Mouse (Mus musculus) midbrain, embryonic 11.5 days (tissue): Measurements from ENCODE around the gene Dnajb3. TPM values are rescaled to one million over a fixed set of nuclear protein-coding genes. Genes with fewer than 3 reads are reported as not detected.
"Not testable (repeated sequence)": the region's sequence is repeated elsewhere in the genome, so short reads cannot be mapped to it uniquely, and the experiment has no call there.

ENCODE experiments used
- ATAC-seq: fragments of 200-750 bp; cut with Nextera tagmentation; 2 replicates; pipeline ENCODE4 v1.8.0; 2017; ENCODE audit warnings: moderate TSS enrichment, moderate library complexity; ENCODE audit not compliant: low FRiP score
- DNase-seq: peaks from one replicate; pipeline ENCODE4 v3.0.0; 2015; ENCODE audit warnings: low spot score; ENCODE audit errors: missing footprints
- H3K27ac ChIP-seq: fragments of 300-500 bp; sonication (generic); 2 replicates; pipeline ENCODE4 v1.5.1; 2014; ENCODE audit warnings: low read depth, low read length
- H3K27me3 ChIP-seq: fragments of 300-500 bp; sonication (generic); 2 replicates; pipeline ENCODE4 v1.6.1; 2014; ENCODE audit warnings: mild to moderate bottlenecking, low read length, moderate library complexity, mixed read lengths; ENCODE audit not compliant: control insufficient read depth, insufficient read depth
- H3K36me3 ChIP-seq: fragments of 300-500 bp; sonication (generic); 2 replicates; pipeline ENCODE4 v1.6.1; 2014; ENCODE audit warnings: mild to moderate bottlenecking, low read length, moderate library complexity, mixed read lengths; ENCODE audit not compliant: control insufficient read depth, insufficient read depth
- H3K4me1 ChIP-seq: fragments of 300-500 bp; sonication (generic); 2 replicates; pipeline ENCODE4 v1.6.1; 2014; ENCODE audit warnings: low read length; ENCODE audit not compliant: control insufficient read depth, insufficient read depth
- H3K4me2 ChIP-seq: fragments of 300-500 bp; sonication (generic); 2 replicates; pipeline ENCODE4 v1.6.1; 2014; ENCODE audit warnings: mild to moderate bottlenecking, moderate library complexity
- H3K4me3 ChIP-seq: fragments of 300-500 bp; sonication (generic); 2 replicates; pipeline ENCODE4 v1.5.1; 2014; ENCODE audit warnings: low read depth, low read length
- H3K9ac ChIP-seq: fragments of 300-500 bp; sonication (generic); 2 replicates; pipeline ENCODE4 v1.6.1; 2014; ENCODE audit warnings: low read length
- H3K9me3 ChIP-seq: fragments of 300-500 bp; sonication (generic); 2 replicates; pipeline ENCODE4 v1.6.1; 2016; ENCODE audit warnings: low read length; ENCODE audit not compliant: control insufficient read depth
- WGBS: fragments of 180-500 bp; shearing (Covaris S2); extraction: QIAGEN DNeasy Blood & Tissue Kit; methylation state at CpG from one replicate; pipeline ENCODE4 v1.1.7; 2014; 5-methylcytosine and 5-hydroxymethylcytosine counted together
- polyA plus RNA-seq: library from polyadenylated mRNA; unstranded; fragments of >200 nt; fragmentation: Nextera tagmentation; extraction: Ambion mirVana; gene quantifications from 2 replicates; pipeline ENCODE4 v1.2.1, GENCODE M21; 2014

Dnajb3 gene
- polyA plus RNA-seq, 1 experiment from 2014 or later, result 13.4 TPM

- Histone ChIP-seq H3K27ac (no peak overlapping the region), H3K4me2 (no peak overlapping the region), H3K9ac (no peak overlapping the region), H3K27me3 (no peaks in the 10 kb centered on the region), H3K36me3 (no peaks in the 10 kb centered on the region), H3K4me3 (no peak overlapping the region), H3K9me3 (no peaks in the 10 kb centered on the region), H3K4me1 (no peaks in the 10 kb centered on the region)
- 97% methylated on average over 1 of the region's 1 CpGs for WGBS
- ATAC-seq (no peak), DNase-seq (no peak)
Observed at GRCm38 (mm10) chr1:88195687-88196086, 9.9 kb downstream of the Dnajb3 start.

- Histone ChIP-seq H3K27me3 (no peaks in the 10 kb centered on the region), H3K4me2 (no peak overlapping the region), H3K4me1 (no peaks in the 10 kb centered on the region), H3K9ac (no peak overlapping the region), H3K4me3 (no peak overlapping the region), H3K27ac (no peak overlapping the region), H3K9me3 (no peaks in the 10 kb centered on the region), H3K36me3 (no peaks in the 10 kb centered on the region)
- 68% methylated on average over 3 of the region's 3 CpGs for WGBS
- no peak for ATAC-seq
- peak; percentile 47 for DNase-seq
Observed at GRCm38 (mm10) chr1:88192136-88192535, 13.4 kb downstream of the Dnajb3 start.

- 91% methylated on average over 5 of the region's 5 CpGs for WGBS
Observed at GRCm38 (mm10) chr1:88186325-88186935, 19.2 kb downstream of the Dnajb3 start.

GRCm38 (mm10) chr1:88179657-88180056 is 25.9 kb downstream of the Dnajb3 start:
- Histone ChIP-seq H3K27me3 (no peaks in the 10 kb centered on the region), H3K27ac (no peak overlapping the region), H3K9ac (no peak overlapping the region), H3K9me3 (peaks cover 3% of the 10 kb centered on the region; the same call in 1 of the 2 replicates), H3K4me2 (no peak overlapping the region), H3K36me3 (no peaks in the 10 kb centered on the region), H3K4me3 (no peak overlapping the region), H3K4me1 (no peaks in the 10 kb centered on the region)
- ATAC-seq (no peak), DNase-seq (no peak)
- 86% methylated on average over 1 of the region's 1 CpGs for WGBS

More at GRCm38 (mm10) chr1:88186325-88186935, 19.2 kb downstream of the Dnajb3 start:
- DNase-seq (peak; percentile 74), ATAC-seq (no peak)
- Histone ChIP-seq H3K4me1 (no peaks in the 10 kb centered on the region), H3K9ac (no peak overlapping the region), H3K9me3 (no peaks in the 10 kb centered on the region), H3K4me2 (no peak overlapping the region), H3K4me3 (no peak overlapping the region), H3K27me3 (no peaks in the 10 kb centered on the region), H3K27ac (no peak overlapping the region), H3K36me3 (no peaks in the 10 kb centered on the region)

- WGBS, result 95% methylated on average over 5 of the region's 7 CpGs
- not testable (repeated sequence) for H3K4me3 ChIP-seq
Observed at GRCm38 (mm10) chr1:88172190-88172589, 33.4 kb downstream of the Dnajb3 start.

GRCm38 (mm10) chr1:88165711-88166110 is 39.9 kb downstream of the Dnajb3 start, which contains the start of gene Ugt1a5:
Gene Ugt1a5, plus strand, starts transcription at chr1:88166012.
- WGBS, result 87% methylated on average over 5 of the region's 5 CpGs
- Histone ChIP-seq H3K4me1 (no peaks in the 10 kb centered on the region), H3K9me3 (no peaks in the 10 kb centered on the region), H3K27me3 (no peaks in the 10 kb centered on the region), H3K27ac (no peak within 1 kb of the TSS), H3K36me3 (no peaks in the 10 kb centered on the region), H3K4me2 (no peak within 1 kb of the TSS), H3K4me3 (no peak within 1 kb of the TSS), H3K9ac (no peak within 1 kb of the TSS)
- ATAC-seq (no peak), DNase-seq (no peak)

More at GRCm38 (mm10) chr1:88172190-88172589, 33.4 kb downstream of the Dnajb3 start:
- not testable (repeated sequence) for ATAC-seq, H3K9me3 ChIP-seq, H3K4me2 ChIP-seq, H3K4me1 ChIP-seq, H3K9ac ChIP-seq, DNase-seq, H3K27ac ChIP-seq, H3K27me3 ChIP-seq, H3K36me3 ChIP-seq

- DNase-seq (no peak), ATAC-seq (no peak)
- Histone ChIP-seq H3K9ac (no peak overlapping the region), H3K36me3 (no peaks in the 10 kb centered on the region), H3K4me1 (no peaks in the 10 kb centered on the region), H3K27ac (no peak overlapping the region), H3K4me3 (no peak overlapping the region), H3K27me3 (no peaks in the 10 kb centered on the region), H3K9me3 (no peaks in the 10 kb centered on the region), H3K4me2 (no peak overlapping the region)
- 86% methylated on average over 2 of the region's 2 CpGs for WGBS
Observed at GRCm38 (mm10) chr1:88158430-88158829, 47.2 kb downstream of the Dnajb3 start.

Other genes with a start within 250 kb of the Dnajb3 start
- gene Usp40, start 197.2 kb downstream of the Dnajb3 start, polyA plus RNA-seq, result 27.9 and 29.2 TPM in 2 replicates
- gene Ugt1a10, start 150.4 kb downstream of the Dnajb3 start, polyA plus RNA-seq, result not detected in 2 replicates
- gene Ugt1a9, start 135.0 kb downstream of the Dnajb3 start, polyA plus RNA-seq, result not detected in 2 replicates
- gene Ugt1a8, start 118.0 kb downstream of the Dnajb3 start, polyA plus RNA-seq, result not detected in 2 replicates
- 0.97 and 1.2 TPM in 2 replicates for gene Ugt1a7c, start 110.7 kb downstream of the Dnajb3 start, polyA plus RNA-seq
- not detected in 2 replicates for gene Ugt1a6b, start 102.5 kb downstream of the Dnajb3 start, polyA plus RNA-seq
- not detected in 2 replicates for gene Ugt1a6a, start 71.0 kb downstream of the Dnajb3 start, polyA plus RNA-seq
- gene Ugt1a5, start 39.8 kb downstream of the Dnajb3 start, polyA plus RNA-seq, result not detected in 2 replicates
- not detected in 2 replicates for gene Ugt1a2, start 5.2 kb downstream of the Dnajb3 start, polyA plus RNA-seq
- gene Ugt1a1, start 6.2 kb upstream of the Dnajb3 start, polyA plus RNA-seq, result not detected in 2 replicates
- 1.6 and 1.7 TPM in 2 replicates for gene Mroh2a, start 21.2 kb upstream of the Dnajb3 start, polyA plus RNA-seq
- 135 TPM in 2 replicates for gene Hjurp, start 71.9 kb upstream of the Dnajb3 start, polyA plus RNA-seq
- not detected in 2 replicates for gene Trpm8, start 71.9 kb upstream of the Dnajb3 start, polyA plus RNA-seq
- not detected in 2 replicates for gene Spp2, start 201.2 kb upstream of the Dnajb3 start, polyA plus RNA-seq